Mouse (Mus musculus) mouse trophoblast stem cell (cell line): Measurements from ENCODE around the gene Hbs1l.

Experiments
- in situ Hi-C, 2 experiments: fragments of 300-500 bp; cut with MseI, MboI; formaldehyde crosslinking; loops; 2 replicates in 1 of 2; 3 replicates in 1 of 2; pipeline ENCODE4 v1.15.1; 2025

The Hbs1l gene

DNA sequence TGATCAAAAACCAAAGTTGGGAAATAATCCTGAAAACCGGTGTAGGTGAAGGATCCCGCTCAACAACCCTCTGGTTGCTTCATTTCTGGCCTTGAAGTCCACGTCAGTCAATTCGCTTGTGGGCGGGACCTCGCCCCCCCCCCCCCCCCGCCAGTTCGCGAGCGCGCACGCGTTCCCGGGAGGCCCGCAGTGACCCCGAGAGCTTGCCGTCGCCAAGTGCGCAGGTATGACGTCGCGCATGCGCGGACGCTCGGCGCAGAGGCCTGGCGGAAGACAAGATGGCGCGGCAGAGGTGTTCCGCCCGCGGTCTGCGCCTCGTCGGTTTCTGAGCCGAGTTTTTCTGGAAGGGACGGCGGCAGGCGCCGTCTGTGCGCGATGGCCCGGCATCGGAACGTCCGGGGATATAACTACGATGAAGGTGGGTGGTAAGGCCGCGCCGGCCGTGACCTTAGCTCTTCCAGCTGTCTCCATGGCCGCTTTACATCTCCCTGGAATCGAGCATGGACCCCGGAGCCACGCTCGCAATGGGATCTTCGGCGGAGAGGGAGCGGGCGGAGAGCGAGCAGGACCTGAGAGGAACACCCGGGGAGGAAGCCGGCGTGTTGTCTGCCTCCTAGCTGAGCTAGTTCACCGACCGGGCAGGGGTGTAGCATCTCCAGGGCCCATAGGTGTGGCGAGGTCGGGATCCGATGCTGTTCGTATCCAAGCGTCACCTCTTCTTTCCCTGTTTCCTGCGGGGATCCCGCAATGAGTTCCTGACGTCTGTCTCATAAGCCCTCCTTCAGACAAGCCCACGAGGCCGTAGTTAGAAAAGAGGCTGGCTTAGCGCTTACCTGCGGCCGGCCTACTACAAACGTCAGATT is at the start of gene Hbs1l:
Gene Hbs1l, plus strand, starts transcription at position 221 of the 863 bp plus-strand sequence.
- in situ Hi-C loops: no loop called here

DNA sequence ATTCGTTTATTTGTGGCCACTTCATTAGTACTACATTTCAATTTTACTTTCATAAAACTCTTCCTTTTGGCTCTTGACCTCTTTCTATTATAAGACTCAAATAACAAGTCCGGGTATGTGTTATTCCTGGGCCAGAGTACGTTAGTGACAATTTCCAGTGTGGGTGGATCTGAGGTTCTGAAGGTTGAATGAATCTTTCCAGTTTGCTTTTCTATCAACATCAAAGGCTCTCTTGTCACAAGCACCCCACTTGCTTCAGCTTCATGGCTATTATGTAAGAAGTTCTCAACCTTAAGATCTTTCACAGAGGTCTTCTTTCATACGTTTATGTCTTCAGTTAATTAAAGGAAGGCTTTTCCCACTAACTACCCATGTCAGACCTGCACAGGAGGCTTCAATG is 47.2 kb upstream of the Hbs1l start:
- in situ Hi-C loops: no loop called here

DNA sequence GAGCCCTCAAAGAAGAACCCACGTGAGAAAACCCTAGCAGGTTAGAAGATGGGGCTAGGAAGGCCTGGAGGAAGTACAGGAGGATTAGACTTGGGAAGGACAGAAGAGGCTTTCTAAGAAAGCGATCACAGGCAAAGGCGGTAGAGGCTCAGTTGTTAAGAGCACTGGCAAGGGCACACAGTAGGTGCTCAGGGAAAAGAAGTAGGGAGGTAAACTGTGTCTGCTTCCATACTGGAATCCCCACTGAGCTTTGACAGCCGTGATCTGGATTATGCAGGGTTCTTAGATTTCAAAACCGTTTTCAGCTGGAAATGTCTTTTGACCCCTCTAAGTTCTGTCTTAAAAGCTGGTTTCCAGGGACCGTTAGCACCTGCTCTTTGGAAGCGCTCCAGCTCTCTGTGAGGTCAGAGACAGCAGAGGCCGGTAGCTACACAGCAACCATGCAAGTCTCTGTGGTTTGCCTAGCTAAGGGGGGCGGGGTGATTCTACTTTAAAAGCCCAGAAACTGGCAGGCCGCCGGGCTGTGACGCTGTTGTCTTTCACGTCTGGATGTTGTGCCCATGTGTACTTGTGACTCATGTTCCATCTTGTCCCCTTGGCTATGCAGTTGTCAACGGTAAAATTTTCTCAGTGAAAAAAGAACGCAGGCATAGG is 43.8 kb upstream of the Hbs1l start:
- in situ Hi-C loops: no loop called here

DNA sequence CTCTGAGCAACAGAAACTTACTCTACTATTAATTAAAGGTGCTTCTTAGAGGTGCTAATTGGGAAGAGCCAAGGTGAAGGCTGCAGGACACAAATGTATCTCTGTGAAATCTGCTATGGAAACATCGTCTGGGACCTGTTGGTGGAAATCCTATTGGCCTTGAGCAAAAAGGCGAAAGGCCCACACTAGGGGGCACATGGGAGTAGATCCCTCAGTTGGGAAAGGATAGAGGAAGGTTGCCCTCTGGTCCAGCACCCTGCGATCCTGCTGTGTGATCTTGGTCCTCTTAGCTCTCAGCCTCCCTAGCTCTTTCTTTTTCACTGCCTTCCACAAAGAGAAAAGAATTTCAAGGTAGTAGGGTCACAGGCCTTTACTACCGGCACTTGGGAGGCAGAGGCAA is 43.0 kb upstream of the Hbs1l start:
- in situ Hi-C loops: no loop called here

DNA sequence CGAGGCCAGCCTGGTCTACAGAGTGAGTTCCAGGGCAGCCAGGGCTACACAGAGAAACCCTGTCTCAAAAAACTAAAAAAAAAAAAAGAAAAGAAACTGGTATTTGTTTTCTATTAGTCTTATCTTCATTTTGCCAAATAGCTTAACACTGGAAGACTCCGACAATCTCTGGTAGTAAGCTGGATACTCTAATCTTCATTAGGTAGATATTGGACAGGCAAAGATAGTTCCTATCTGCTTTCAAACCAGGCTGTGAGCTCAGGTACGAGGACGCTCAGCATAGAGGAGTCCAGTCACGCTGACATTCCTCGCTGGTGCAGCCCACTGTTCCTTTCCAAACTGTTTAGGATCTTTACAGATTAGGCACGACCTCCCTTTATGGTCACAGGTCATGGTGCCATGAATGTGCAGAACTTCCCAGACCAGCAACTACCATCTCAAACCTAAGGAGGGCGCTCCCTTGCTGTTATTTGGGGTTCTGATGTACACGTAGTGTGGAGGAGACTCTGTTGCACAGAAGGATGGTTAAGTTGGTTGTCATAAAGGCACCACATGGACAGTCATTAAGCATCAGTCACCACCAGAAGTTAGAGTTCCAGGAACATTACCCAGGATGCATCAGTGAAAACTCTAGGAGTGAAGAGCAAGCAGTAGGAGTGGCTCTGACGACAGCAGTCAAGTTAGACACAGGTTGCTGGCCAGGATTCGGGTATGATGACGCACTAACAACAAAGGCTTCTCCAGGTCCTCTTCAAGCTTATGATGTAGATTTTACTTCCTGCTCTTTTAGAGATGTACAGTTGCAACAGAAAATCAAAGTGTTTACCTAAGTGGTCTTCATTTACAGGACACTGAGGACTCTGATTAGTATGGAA is 41.3 kb upstream of the Hbs1l start:
- in situ Hi-C loops: no loop called here

DNA sequence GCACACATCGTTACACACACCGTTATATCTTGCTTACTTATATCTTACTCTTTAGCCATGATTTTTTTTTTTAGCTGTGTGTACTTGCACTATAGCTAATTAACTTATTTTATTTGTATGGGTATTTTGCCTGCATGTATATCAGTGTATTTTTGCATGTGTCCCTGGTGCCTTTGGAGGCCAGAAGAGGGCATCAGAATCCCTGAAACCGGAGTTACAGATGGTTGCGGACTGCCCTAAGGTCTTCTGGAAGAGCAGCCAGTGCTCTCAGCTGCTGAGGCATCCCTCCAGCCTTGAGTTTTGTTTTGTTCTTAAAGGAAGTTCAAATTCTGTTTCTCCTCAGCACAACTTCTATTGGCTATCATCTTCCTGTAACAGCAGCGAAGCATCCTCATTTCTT is 38.5 kb upstream of the Hbs1l start:
- in situ Hi-C loops: no loop called here

DNA sequence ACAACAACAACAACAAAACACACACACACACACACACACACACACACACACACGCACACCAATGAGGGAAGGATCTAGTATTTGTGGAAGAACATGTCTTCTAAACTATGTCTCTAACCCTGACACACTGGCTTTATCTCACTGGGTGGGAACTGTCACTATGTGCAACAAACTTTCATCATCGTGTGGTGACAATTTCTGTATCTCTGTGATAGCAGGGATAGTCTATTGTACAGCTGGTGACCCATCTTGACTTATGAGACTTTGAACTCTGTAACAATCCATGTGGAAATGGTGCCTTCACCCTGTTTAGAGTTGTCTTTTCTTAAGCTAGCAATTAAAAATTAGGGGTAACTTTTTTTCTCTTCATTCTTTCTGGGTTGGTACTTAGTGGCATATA is 36.1 kb upstream of the Hbs1l start:
- in situ Hi-C loops: no loop called here

DNA sequence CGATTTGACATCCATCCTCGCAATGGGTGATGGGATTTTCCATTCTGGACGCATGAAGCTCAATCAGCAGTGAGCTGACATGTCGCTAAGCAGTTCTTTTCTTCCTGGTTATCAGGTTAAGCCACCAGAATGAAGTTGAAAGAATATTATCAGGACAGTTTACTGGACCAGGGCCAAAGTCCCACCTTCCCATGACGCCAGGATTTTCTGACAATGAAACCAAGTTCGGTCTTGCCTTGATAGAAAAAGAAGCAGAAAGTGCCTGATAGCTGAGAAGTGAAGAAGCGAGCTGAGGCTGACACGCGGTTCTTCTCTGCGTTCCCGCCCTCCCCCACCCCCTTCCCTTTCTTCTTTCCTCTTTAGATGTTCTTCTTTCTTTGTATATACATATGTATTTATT is 30.6 kb upstream of the Hbs1l start:
- in situ Hi-C loops: no loop called here

DNA sequence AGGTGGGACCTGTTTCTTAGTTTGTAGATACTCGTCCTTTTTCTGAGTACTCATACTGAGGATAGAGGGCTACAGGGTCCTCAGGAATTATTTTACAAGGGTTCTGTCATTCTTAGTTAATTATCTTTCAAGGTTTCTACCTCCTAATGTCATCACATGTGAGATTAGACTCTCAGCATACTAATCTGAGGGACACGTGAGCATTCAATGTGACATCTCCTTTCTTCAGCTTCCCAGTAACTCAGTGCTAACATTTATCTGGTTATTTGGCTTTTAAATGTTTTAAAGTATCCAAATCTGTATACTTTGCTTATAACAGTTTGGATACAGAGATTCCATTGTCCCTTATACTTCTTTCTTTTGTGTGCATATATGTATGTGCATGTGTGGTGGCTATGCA is 28.3 kb upstream of the Hbs1l start:
- in situ Hi-C loops: no loop called here

DNA sequence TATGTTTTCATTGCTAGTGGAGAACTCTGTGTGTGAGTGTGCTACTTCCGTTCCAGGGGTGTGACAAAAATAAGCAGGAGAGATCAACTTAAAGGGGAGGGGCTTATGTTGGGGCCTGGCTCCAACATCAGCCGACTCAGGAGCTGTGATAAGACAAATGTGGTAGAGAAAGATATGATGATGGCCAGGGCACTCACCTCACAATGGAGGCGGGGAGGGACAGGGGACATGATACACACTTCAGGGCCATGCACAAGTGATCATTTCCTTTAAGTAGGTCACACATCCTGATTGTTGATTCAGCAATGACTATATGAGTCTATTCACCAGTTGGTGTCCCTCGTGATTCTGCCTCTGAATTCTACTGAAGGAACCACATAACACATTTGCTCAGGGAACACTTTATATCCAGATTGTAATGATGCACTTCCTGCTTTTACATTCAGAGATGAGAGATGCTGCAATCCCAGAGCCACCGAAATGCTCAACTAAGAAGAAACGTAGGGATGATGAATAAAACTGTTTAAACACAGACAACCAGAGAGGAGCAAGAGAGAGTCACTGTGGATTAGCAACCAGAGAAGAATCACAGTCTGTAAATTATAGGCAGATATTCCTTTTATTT is 26.9 kb upstream of the Hbs1l start:
- in situ Hi-C loops: no loop called here

DNA sequence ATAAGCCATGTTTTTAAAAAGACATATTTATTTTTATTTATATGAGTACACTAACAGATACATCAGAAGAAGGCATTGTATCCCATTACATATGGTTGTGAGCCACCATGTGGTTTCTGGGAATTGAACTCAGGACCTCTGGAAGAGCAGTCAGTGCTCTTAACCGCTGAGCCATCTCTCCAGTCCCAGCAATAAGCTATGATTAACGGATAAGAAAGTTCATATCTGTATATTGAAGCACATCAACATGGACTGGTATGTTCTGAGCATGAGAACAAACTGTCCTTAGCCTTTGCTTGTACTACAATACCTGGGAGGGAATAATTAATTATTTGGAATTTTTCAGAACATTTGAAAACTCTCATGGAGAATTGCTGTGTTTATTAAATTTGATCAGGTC is 25.9 kb upstream of the Hbs1l start:
- in situ Hi-C loops: no loop called here

DNA sequence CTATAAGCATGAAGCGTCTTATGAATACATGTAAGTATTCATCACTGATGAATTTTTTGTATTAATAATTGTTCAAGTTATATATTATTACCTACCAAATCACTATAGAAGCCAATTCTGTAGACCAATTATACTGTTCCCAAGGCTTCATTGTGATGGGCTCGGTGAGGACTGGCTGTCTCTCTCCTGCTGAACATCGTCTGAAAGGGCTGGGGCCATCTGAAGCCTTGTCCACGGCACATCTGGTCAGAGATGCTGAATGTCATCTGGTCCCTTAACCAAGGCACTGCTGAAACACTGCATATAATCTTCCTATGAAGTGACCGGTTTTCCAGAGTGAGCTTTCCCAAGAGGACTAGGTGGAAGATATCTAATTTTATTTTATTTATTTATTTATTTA is 24.9 kb upstream of the Hbs1l start:
- in situ Hi-C loops: no loop called here

DNA sequence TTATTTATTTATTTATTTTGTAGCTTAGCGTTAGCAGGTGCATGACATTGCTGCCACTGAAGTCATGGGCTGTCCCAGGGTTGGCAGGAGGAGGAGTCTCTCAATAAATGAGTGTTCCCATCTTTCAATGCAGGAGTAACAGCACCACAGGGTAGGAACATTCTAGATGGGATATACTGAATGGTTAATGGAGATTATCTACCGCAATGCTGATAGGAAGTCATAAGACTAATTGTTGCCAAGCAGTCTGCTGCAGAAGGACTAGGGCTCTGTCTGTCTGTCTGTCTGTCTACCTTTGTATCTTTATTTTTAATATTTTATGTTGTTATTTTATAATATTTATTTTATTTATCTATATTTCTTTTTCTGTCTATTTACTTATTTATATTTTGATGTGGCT is 24.5 kb upstream of the Hbs1l start:
- in situ Hi-C loops: no loop called here

DNA sequence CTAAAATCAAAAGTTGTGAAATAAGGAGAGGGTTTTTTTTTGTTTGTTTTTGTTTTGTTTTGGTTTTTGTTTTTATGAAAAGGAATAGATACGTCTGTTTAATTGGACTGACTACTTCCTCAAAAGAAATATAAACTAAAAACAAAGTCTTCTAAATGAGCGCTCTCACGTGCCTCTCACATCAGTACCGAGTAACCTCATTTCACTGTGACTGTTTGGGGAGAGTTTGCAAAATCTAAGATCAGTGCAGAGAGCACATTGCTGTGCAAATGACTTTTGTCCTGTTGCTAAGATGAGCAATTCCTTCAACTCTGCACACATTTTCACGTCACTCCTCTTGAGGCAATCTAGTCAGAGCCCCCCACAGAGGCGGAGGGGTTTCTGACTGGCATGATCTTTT is 24.0 kb upstream of the Hbs1l start:
- in situ Hi-C loops: no loop called here

DNA sequence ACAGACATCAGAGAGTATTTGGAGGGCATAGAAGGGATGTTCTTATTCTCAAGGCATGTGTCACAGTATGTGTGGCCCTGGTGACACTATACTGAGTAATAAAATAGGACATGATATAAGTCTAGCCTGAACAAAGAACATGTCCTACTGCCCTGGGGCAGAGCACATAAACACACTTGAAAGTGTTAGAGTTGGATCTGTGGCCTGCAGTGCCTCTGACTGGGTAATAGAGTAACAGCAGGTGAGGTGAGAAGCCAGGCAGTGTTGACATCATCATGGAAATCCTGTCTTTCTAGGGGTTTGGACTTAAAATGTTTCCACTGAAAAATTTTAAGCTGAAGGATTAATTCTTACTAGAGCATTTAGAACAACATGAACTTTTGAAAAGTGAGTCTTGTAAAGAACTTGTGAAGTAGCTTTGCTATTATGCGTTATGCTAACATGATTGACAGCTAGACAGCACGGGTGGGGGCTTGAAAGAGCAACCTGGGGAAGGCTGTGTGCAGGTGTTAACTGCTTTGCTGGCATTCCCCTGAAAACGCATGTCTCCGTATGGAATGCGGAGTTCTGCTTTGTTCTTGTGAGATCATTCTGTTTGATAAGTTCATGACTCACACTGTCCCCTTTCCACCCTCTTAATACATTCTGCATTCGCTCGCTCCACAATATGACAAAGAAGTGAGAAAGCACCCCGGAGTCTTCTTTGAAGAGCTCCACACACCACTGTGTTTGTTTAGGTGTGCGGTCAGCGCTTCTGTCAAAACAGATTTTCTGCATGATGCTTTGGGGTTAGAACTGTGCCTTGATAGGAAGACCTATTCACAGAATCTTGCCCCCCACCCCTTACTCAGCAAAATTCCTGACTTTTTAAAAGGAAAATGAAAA is 8.3 kb upstream of the Hbs1l start:
- in situ Hi-C loops: no loop called here

DNA sequence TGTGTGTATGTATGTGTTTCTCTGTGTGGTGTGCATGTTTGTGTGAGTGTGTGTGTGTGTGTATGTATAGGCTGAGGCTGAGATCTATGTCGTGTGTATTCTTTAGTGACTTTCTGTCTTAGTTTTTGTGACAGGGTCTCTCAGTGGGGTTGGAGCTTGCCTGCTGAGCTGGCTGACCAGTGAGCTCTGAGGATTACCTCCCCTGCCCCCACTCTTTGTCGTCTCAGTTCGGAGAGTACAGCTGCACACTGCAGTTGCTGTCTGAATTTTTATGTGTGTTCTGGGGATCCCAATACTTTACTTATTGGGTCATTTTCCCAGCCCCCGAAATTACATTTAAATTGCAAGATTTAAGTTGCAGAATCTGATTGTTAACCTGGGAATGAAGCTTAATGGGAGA is 4.6 kb upstream of the Hbs1l start:
- in situ Hi-C loops: no loop called here

DNA sequence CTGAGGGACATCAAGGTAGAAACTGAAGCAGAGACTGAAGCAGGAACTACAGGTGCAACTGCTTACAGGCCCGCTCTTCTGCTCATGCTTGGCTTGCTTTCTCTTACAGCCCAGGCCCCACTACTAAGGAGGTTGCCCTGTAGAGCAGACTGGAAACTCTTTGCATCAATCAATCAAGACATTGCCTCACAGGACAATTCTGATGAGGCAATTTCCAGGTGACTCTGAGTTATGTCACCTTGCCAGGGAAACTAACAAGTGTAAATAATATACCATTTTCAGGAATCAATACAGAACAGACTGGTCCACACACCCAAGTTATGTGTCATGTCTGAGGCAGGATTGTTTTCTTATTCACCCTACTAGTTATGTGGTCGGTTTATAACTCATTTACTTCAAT is 1.6 kb upstream of the Hbs1l start:
- in situ Hi-C loops: no loop called here

DNA sequence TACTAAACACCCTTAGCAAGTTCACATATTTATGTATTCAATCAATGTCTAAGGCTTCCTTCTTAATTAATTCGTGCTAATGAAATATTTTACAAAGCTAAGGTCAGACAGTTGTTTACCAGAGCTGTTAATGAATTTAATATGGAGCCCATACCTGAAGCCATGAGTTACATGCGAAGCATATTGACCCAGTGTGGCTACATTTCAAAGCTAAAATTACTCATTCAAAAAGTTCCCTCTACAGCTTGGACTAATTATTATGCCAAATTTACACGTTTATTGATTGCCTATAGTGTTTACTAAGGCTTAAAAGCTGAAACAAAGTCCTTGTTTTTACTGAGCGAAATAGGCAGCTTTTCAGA is 401 bp upstream of the Hbs1l start:
- in situ Hi-C loops: no loop called here

DNA sequence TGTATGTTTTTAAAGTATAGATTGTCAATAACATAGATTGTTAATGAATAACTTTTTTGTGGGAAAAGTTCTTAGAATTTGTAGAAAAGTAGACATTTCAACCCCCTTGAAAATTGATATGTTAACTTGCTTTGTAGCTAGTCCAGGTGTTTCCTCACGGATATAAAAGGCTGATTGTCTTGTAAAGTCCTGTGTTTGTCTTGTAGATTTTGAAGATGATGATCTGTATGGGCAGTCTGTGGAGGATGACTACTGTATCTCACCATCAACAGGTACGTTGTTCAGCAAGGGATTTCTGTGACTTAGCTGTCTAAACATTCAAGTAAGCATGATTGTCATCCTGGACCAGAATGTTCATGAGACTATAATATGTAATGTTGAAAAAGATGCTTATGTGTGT is 3.2 kb downstream of the Hbs1l start:
- in situ Hi-C loops: no loop called here

DNA sequence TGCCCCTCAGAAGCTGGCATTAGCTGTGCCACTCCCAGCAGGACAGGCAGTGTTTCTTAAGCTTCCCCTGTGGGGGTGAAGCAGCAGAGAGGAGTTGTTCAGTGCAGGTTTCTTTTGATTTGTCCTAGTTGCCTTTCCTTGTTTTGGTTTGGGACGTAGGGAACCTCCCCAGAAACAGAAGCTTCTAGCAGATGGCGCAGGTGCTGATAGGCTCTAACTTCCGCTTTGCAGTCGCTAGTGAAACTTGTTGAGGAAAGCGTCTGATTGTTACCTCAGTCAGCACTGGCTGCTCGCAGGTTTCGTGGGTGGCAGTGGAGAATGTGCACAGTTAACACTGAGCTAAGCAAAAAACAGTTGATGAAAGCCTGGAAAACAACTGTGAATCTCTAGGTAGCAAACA is 6.0 kb downstream of the Hbs1l start:
- in situ Hi-C loops: no loop called here
